Mouse (Mus musculus) midbrain, embryonic 11.5 days (tissue): Measurements from ENCODE around the gene Ctla2a. TPM values are rescaled to one million over a fixed set of nuclear protein-coding genes. Genes with fewer than 3 reads are reported as not detected.
"Not testable (repeated sequence)": the region's sequence is repeated elsewhere in the genome, so short reads cannot be mapped to it uniquely, and the experiment has no call there.

Experiments used
- ATAC-seq: fragments of 200-750 bp; cut with Nextera tagmentation; 2 replicates; pipeline ENCODE4 v1.8.0; 2017; ENCODE audit warnings: moderate TSS enrichment, moderate library complexity; ENCODE audit not compliant: low FRiP score
- DNase-seq: peaks from one replicate; pipeline ENCODE4 v3.0.0; 2015; ENCODE audit warnings: low spot score; ENCODE audit errors: missing footprints
- H3K27ac ChIP-seq: fragments of 300-500 bp; sonication (generic); 2 replicates; pipeline ENCODE4 v1.5.1; 2014; ENCODE audit warnings: low read depth, low read length
- H3K27me3 ChIP-seq: fragments of 300-500 bp; sonication (generic); 2 replicates; pipeline ENCODE4 v1.6.1; 2014; ENCODE audit warnings: mild to moderate bottlenecking, low read length, moderate library complexity, mixed read lengths; ENCODE audit not compliant: control insufficient read depth, insufficient read depth
- H3K36me3 ChIP-seq: fragments of 300-500 bp; sonication (generic); 2 replicates; pipeline ENCODE4 v1.6.1; 2014; ENCODE audit warnings: mild to moderate bottlenecking, low read length, moderate library complexity, mixed read lengths; ENCODE audit not compliant: control insufficient read depth, insufficient read depth
- H3K4me1 ChIP-seq: fragments of 300-500 bp; sonication (generic); 2 replicates; pipeline ENCODE4 v1.6.1; 2014; ENCODE audit warnings: low read length; ENCODE audit not compliant: control insufficient read depth, insufficient read depth
- H3K4me2 ChIP-seq: fragments of 300-500 bp; sonication (generic); 2 replicates; pipeline ENCODE4 v1.6.1; 2014; ENCODE audit warnings: mild to moderate bottlenecking, moderate library complexity
- H3K4me3 ChIP-seq: fragments of 300-500 bp; sonication (generic); 2 replicates; pipeline ENCODE4 v1.5.1; 2014; ENCODE audit warnings: low read depth, low read length
- H3K9ac ChIP-seq: fragments of 300-500 bp; sonication (generic); 2 replicates; pipeline ENCODE4 v1.6.1; 2014; ENCODE audit warnings: low read length
- H3K9me3 ChIP-seq: fragments of 300-500 bp; sonication (generic); 2 replicates; pipeline ENCODE4 v1.6.1; 2016; ENCODE audit warnings: low read length; ENCODE audit not compliant: control insufficient read depth
- WGBS: fragments of 180-500 bp; shearing (Covaris S2); extraction: QIAGEN DNeasy Blood & Tissue Kit; methylation state at CpG from one replicate; pipeline ENCODE4 v1.1.7; 2014; 5-methylcytosine and 5-hydroxymethylcytosine counted together
- polyA plus RNA-seq: library from polyadenylated mRNA; unstranded; fragments of >200 nt; fragmentation: Nextera tagmentation; extraction: Ambion mirVana; gene quantifications from 2 replicates; pipeline ENCODE4 v1.2.1, GENCODE M21; 2014

The Ctla2a gene
- 14.6 and 17.7 TPM in 2 replicates for polyA plus RNA-seq

DNA sequence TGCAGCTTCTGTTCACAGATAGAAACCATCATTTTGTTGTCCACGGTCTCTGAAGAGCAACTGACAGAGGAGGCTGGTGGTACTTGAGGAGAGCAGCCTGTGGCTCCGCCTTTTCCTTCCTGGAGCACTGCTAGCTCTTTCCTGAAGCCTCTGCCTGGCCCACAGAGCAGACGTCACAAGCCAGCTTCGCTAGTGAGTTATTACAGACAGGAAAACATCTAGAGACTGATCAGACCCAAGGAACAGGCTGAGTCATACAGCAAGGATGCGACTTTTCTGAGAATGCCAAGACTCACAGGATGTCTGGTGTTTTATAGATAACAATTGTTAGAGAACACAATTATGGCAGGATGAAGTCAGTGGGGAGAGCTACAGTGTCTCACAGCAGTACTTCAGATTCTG, at the start of gene Ctla2a, which contains the start of gene Gm49391:
Gene Ctla2a (minus strand): TSS at position 126 of the 402 bp plus-strand sequence.
Gene Gm49391 (minus strand): TSS at position 72 of the 402 bp plus-strand sequence.
- no peaks in the 10 kb centered on the region for H3K4me1 ChIP-seq
- no peak for DNase-seq
- no peak within 1 kb of the TSS for H3K27ac ChIP-seq
- 69% methylated on average over 5 of the region's 5 CpGs for WGBS
- H3K9ac ChIP-seq, result no peak within 1 kb of the TSS
- ATAC-seq, result no peak
- peaks cover 3% of the 10 kb centered on the region; the same call in 1 of the 2 replicates for H3K9me3 ChIP-seq
- H3K4me3 ChIP-seq, result no peak within 1 kb of the TSS
- no peaks in the 10 kb centered on the region for H3K36me3 ChIP-seq
- H3K27me3 ChIP-seq, result no peaks in the 10 kb centered on the region
- H3K4me2 ChIP-seq, result no peak within 1 kb of the TSS

DNA sequence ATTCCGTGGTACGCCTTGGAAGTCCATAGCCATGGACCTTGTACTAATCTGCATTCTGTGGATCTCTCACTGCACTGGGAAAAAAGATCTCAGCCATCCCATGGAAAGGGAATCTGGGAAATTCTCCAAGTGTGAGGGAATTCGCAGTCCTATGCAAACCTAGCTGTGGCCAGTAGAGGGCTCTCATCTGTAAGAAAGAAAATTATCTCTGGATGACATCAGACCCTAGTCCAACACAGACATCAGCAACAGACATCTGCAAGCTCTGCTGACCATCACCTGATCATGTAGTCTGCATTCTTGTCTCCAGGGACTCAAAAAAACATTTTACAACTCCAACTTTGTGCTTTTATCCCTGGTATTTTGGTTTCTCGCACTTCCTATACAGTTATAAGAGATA, 35.9 kb upstream of the Ctla2a start:
- H3K4me1 ChIP-seq, H3K9ac ChIP-seq, H3K4me2 ChIP-seq, ATAC-seq, H3K27me3 ChIP-seq, H3K9me3 ChIP-seq, DNase-seq, H3K36me3 ChIP-seq, H3K27ac ChIP-seq, H3K4me3 ChIP-seq: not testable (repeated sequence)
- WGBS, result 81% methylated on average over 4 of the region's 4 CpGs

DNA sequence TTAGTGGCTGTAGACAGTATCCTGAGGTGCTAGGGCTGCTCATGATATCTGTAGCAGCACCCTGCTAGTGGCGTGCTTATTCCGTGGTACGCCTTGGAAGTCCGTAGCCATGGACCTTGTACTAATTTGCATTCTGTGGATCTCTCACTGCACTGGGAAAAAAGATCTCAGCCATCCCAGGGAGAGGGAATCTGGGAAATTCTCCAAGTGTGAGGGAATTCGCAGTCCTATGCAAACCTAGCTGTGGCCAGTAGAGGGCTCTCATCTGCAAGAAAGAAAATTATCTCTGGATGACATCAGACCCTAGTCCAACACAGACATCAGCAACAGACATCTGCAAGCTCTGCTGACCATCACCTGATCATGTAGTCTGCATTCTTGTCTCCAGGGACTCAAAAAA, 27.6 kb upstream of the Ctla2a start:
- H3K36me3 ChIP-seq, H3K4me1 ChIP-seq, H3K27me3 ChIP-seq, H3K27ac ChIP-seq, H3K9me3 ChIP-seq, H3K4me2 ChIP-seq, H3K4me3 ChIP-seq, ATAC-seq, H3K9ac ChIP-seq, DNase-seq: not testable (repeated sequence)
- 31% methylated on average over 4 of the region's 5 CpGs for WGBS

DNA sequence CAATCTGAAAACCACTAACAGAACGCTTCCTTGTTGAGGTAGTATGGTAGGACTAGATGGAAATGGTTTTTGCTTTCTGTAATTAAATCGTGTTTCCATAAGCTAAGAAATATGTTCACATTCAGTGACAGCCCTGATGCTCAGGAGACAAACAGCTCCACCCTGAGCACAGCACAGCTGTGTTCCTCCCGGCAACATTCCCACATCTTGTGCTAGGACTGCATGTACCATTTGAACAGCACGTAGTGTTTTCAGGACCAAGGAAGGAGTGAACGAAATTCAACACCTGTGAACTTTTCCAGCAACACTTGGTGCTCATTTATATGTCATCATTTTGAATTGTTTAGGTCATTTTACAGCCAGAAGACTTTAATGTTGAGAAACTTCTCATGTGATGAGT, 25.3 kb upstream of the Ctla2a start:
- ATAC-seq, result no peak
- Histone ChIP-seq H3K4me2 (no peak overlapping the region), H3K9me3 (peaks cover 2% of the 10 kb centered on the region; the same call in 1 of the 2 replicates), H3K36me3 (no peaks in the 10 kb centered on the region), H3K9ac (no peak overlapping the region), H3K27me3 (no peaks in the 10 kb centered on the region), H3K27ac (no peak overlapping the region), H3K4me1 (no peaks in the 10 kb centered on the region), H3K4me3 (no peak overlapping the region)
- 73% methylated on average over 5 of the region's 5 CpGs for WGBS
- no peak for DNase-seq

DNA sequence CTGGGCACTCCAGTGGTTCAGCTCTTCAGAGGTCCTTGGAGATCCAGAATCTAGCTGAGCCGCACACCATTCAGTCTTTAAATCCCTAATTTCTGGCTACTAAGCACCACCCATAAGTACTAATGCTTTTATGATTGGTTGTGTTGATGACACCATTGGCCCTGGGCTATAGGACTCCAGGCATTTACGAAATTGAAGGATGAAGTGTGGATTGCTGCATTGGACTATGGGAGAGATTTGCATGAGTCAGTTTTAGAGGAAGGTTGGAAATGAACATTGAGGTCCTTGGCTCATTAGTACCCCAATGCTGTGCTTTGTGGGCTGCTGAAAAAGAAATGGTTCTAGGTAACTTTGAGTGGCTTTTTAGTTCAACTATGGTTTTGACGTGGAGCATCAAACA, 5.5 kb upstream of the Ctla2a start, which contains the start of gene Tpbpa:
Gene Tpbpa (minus strand): TSS at position 101 of the 400 bp plus-strand sequence.
- WGBS, result 74% methylated on average over 3 of the region's 3 CpGs
- ATAC-seq, result not testable (repeated sequence)

DNA sequence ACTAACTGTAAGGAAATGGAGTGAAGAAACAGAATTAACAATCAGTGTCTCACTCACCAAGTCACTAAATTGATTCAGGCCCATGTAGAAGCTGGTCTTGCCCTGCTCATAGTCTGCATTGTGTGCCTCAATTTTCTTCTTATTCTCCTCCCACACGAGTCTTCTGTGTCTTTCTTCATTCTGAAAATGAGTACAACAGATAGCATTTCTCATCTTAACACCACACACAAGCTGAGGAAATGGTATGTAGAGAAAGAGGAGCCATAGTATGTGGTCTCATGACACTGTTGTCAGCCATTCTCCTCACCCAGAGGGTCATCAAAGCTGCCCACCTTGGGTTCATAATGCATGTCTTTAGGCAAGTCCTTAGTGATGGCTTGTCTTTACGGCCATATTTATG, 935 bp downstream of the Ctla2a start, which contains the start of gene Gm49393:
Gene Gm49393 (minus strand): TSS at position 101 of the 400 bp plus-strand sequence.
- H3K4me2 ChIP-seq, ATAC-seq, H3K9me3 ChIP-seq, H3K27me3 ChIP-seq, H3K4me3 ChIP-seq, H3K9ac ChIP-seq, H3K27ac ChIP-seq, H3K36me3 ChIP-seq, DNase-seq, H3K4me1 ChIP-seq: not testable (repeated sequence)
- WGBS, result 88% methylated on average over 2 of the region's 2 CpGs

More for the DNA sequence above, 5.5 kb upstream of the Ctla2a start, which contains the start of gene Tpbpa:
- not testable (repeated sequence) for H3K4me2 ChIP-seq, H3K27ac ChIP-seq, H3K4me1 ChIP-seq, H3K36me3 ChIP-seq, H3K9me3 ChIP-seq, H3K4me3 ChIP-seq, H3K9ac ChIP-seq, DNase-seq, H3K27me3 ChIP-seq

DNA sequence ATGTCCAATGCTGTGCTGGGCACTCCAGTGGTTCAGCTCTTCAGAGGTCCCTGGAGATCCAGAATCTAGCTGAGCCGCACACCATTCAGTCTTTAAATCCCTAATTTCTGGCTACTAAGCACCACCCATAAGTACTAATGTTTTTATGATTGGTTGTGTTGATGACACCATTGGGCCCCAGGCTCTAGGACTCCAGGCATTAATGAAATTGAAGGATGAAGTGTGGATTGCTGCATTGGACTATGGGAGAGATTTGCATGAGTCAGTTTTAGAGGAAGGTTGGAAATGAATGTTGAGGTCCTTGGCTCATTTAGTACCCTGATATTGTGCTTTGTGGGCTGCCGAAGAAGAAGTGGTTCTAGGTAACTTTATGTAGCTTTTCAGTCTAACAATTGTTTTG, 31.6 kb downstream of the Ctla2a start, which contains the start of gene Tpbpb:
Gene Tpbpb (minus strand): TSS at position 101 of the 400 bp plus-strand sequence.
- not testable (repeated sequence) for H3K9ac ChIP-seq, H3K4me3 ChIP-seq, DNase-seq, H3K36me3 ChIP-seq, H3K27ac ChIP-seq, H3K4me2 ChIP-seq, ATAC-seq, H3K27me3 ChIP-seq, H3K9me3 ChIP-seq, H3K4me1 ChIP-seq
- 81% methylated on average over 2 of the region's 2 CpGs for WGBS

DNA sequence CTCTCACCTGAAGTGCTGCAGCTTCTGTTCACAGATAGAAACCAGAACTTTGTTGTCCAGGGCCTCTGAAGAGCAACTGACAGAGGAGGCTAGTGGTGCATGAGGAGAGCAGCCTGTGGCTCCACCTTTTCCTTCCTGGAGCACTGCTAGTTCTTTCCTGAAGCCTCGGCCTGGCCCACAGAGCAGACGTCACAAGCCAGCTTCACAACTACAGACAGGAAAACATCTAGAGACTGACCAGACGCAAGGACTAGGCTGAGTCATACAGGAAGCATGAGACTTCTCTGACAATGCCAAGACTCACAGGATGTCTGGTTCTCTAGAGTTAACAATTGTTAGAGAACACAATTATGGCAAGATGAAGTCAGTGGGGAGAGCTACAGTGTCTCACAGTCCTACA, 39.1 kb downstream of the Ctla2a start, which contains the start of gene Ctla2b:
Gene Ctla2b (minus strand): TSS at position 120 of the 400 bp plus-strand sequence.
- Histone ChIP-seq H3K27me3 (no peaks in the 10 kb centered on the region), H3K36me3 (no peaks in the 10 kb centered on the region), H3K4me3 (no peak within 1 kb of the TSS), H3K9ac (no peak within 1 kb of the TSS), H3K4me2 (no peak within 1 kb of the TSS), H3K4me1 (no peaks in the 10 kb centered on the region), H3K9me3 (no peaks in the 10 kb centered on the region; the same call in 1 of the 2 replicates), H3K27ac (no peak within 1 kb of the TSS)
- ATAC-seq, result no peak
- WGBS, result 86% methylated on average over 3 of the region's 3 CpGs
- no peak for DNase-seq

DNA sequence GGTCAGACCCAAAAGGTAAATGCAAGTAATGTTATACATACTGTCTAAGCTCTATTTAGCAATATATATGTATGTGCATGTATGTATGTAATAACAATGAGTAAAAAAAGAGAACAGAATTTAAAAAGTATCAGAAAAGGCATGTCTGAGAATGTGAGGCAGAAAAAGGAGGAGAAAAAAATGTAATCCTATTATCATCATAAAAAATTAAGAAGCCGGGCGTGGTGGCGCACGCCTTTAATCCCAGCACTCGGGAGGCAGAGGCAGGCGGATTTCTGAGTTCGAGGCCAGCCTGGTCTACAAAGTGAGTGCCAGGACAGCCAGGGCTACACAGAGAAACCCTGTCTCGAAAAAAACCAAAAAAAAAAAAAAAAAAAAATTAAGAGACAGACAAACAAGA, 39.6 kb downstream of the Ctla2a start, which contains the start of gene Gm49392:
Gene Gm49392 (minus strand): TSS at position 101 of the 400 bp plus-strand sequence.
- not testable (repeated sequence) for H3K9ac ChIP-seq, H3K9me3 ChIP-seq, H3K27me3 ChIP-seq, H3K4me2 ChIP-seq, DNase-seq, H3K36me3 ChIP-seq, ATAC-seq, H3K4me1 ChIP-seq, H3K27ac ChIP-seq, H3K4me3 ChIP-seq
- 74% methylated on average over 8 of the region's 8 CpGs for WGBS
